Mouse (Mus musculus): Measurements from ENCODE around the gene Hoxa7.

GRCm38 (mm10) chr6:52206882-52207683, 14.6 kb downstream of the Hoxa7 start:
- TF ChIP-seq CTCF (IDR thresholded peaks at IDR 0.05; ENCODE audit: low read depth) = no peak
- no peak for TF ChIP-seq EP300 (IDR thresholded peaks at IDR 0.05; ENCODE audit: low read depth)
